Mouse (Mus musculus) central nervous system, embryonic 11.5 days (tissue): ENCODE results near the gene Ubl3. TPM values are rescaled to one million over a fixed set of nuclear protein-coding genes. Genes with fewer than 3 reads are reported as not detected.

Source experiments
- polyA plus RNA-seq: library from polyadenylated mRNA; depleted of rRNA; stranded (reverse); fragments of >200 nt; gene quantifications from 2 replicates; pipeline ENCODE4 v1.2.3, GENCODE M21; 2012; rRNA removed

Ubl3 gene
- 32.9 and 33.5 TPM in 2 replicates for polyA plus RNA-seq

GRCm38 (mm10) chr5:148552187-148553071 lies at the start of gene Ubl3:
TSS of gene Ubl3 (minus strand) at chr5:148552789.

Other genes with a start within 250 kb of the Ubl3 start
- 4.5 and 6.2 TPM in 2 replicates for gene Slc7a1, start 152.9 kb downstream of the Ubl3 start, polyA plus RNA-seq